Mouse (Mus musculus) cerebellum, adult 2 months (tissue): ENCODE measurements around the gene Gm21905. TPM values are rescaled to one million over a fixed set of nuclear protein-coding genes. Genes with fewer than 3 reads are reported as not detected.

Experiments
- DNase-seq, 2 experiments: peaks; one replicate each; pipeline ENCODE4 v3.0.0; 2021
- H3K27ac ChIP-seq: fragments of 200-500 bp; 2 replicates; pipeline ENCODE4 v1.5.1; 2012; ENCODE audit warnings: low read length, control low read depth, inconsistent platforms; ENCODE audit not compliant: insufficient read depth
- H3K27me3 ChIP-seq: fragments of 200-500 bp; 2 replicates; pipeline ENCODE4 v1.6.1; 2012; ENCODE audit warnings: inconsistent platforms, mild to moderate bottlenecking, low read length, moderate library complexity; ENCODE audit not compliant: control insufficient read depth, insufficient read depth
- H3K4me1 ChIP-seq: fragments of 200-500 bp; 2 replicates; pipeline ENCODE4 v1.6.1; 2011; ENCODE audit warnings: low read length; ENCODE audit not compliant: control insufficient read depth, insufficient read depth
- H3K4me3 ChIP-seq: fragments of 200-500 bp; replicated peaks from 2 replicates; pipeline ENCODE3; 2011; ENCODE audit warnings: mild to moderate bottlenecking, low read depth, low read length, control low read depth; ENCODE audit not compliant: insufficient read depth
- CTCF ChIP-seq: fragments of 200-500 bp; IDR thresholded peaks from 2 replicates; pipeline ENCODE4 v1.5.1; 2011; ENCODE audit warnings: low read depth, mild to moderate bottlenecking, control low read depth, low read length, moderate library complexity, borderline replicate concordance; ENCODE audit not compliant: insufficient read depth
- POLR2A ChIP-seq: fragments of 200-500 bp; IDR thresholded peaks from 2 replicates; pipeline ENCODE4 v1.6.1; 2011; ENCODE audit warnings: low read length, control low read depth, borderline replicate concordance; ENCODE audit not compliant: insufficient read depth
- WGBS: fragments of 180-500 bp; shearing (Covaris S2); methylation state at CpG from one replicate; pipeline ENCODE4 v1.1.7; 2018; 5-methylcytosine and 5-hydroxymethylcytosine counted together
- polyA plus RNA-seq: library from polyadenylated mRNA; depleted of rRNA; stranded (reverse); fragments of >200 nt; gene quantifications from 2 replicates; pipeline ENCODE4 v1.2.3, GENCODE M21; 2012

Gm21905 gene
- polyA plus RNA-seq, 1 experiment = not detected

DNA sequence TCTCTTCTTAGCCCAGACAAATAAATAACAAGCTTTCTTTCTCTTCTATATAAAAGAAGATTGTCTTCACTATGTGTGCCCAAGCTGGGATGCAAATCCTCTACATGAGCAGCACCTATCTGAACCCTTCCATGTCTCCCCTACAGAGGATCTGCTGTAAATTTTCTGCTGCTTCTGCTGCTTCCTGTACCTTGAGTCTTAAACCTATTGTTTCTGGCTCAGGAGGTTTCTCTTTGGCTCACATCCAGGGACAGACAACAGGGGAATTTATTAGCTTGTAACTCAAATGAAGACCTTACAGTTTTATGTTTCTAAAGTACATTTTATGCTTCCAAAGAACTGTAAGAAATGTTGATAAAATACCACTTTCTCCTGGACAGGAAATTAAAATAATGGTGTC is 785 bp upstream of the Gm21905 start:
- no peak for DNase-seq
- TF ChIP-seq CTCF (no peak), POLR2A (no peak)
- no peaks in the 10 kb centered on the region for H3K27me3 ChIP-seq
- no peaks in the 10 kb centered on the region for H3K4me1 ChIP-seq
- no peak overlapping the region for H3K4me3 ChIP-seq
- no peak overlapping the region for H3K27ac ChIP-seq

DNA sequence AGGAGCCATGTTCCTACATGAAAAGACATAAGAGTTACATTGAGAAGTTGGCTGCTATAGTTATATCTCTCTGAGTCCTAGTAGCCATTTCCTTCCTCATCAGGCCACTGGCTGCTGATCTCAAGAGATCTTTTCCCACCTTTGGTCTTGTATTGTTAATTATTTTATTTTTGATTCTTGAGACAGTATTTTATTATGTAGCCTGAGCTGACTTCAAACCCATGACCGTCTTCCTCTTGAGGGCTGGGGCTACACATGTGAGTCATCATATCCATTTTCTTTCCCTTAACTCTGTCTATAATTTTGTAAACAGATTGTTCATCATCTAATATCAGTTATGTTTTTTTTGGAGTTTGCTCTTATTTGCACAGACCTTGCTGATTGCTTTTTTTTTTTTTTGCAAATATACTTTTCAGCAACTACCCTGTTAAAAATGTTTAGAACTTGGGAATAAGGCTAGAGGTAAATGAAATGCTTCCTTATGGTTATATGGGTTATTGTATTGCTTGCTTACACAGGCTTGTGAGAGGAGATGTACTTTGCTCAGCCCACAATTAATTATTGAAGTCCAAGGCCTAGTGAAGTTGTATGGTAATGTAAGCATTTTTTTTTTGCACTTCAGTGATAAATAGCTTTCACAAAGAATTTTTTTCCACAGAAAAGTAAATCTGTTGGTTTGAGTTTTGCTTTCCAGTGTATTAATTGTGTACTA is 2.0 kb downstream of the Gm21905 start:
- TF ChIP-seq POLR2A (no peak), CTCF (no peak)
- no peak for DNase-seq
- no peaks in the 10 kb centered on the region for H3K4me1 ChIP-seq
- H3K27ac ChIP-seq = no peak overlapping the region
- WGBS = 98% methylated on average over 1 of the region's 1 CpGs
- no peaks in the 10 kb centered on the region for H3K27me3 ChIP-seq
- no peak overlapping the region for H3K4me3 ChIP-seq

DNA sequence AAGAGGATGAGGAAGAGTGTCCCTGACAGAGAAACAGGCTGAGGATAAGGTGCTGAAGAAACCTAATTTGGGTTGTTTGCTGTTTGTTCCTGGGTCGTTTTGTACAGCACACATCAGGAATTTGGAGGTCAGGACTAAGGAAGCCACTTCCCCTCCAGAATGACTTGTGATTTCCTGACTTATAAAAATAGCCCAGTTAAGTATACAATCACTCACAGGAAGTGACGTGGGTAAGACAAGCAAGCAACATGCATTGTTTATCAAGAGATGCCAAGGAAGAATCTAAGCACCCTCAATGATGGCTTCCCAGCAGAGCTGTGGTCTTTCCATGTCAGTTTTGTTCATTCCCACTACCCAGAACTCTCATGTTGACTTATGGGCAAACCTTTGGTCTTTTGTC is 3.0 kb downstream of the Gm21905 start:
- no peak for TF ChIP-seq CTCF
- no peak for TF ChIP-seq POLR2A
- DNase-seq = no peak
- Histone ChIP-seq H3K4me1 (no peaks in the 10 kb centered on the region), H3K4me3 (no peak overlapping the region), H3K27me3 (no peaks in the 10 kb centered on the region), H3K27ac (no peak overlapping the region)
- 75% methylated on average over 2 of the region's 2 CpGs for WGBS

- Histone ChIP-seq H3K4me3 (no peak within 1 kb of the TSS), H3K4me1 (no peaks in the 10 kb centered on the region), H3K27ac (no peak within 1 kb of the TSS), H3K27me3 (no peaks in the 10 kb centered on the region)
- 96% methylated on average over 2 of the region's 2 CpGs for WGBS
- no peak for DNase-seq
- TF ChIP-seq POLR2A (no peak), CTCF (no peak)
These were observed 4.9 kb downstream of the Gm21905 start, which contains the start of gene Gm5108 for GRCm38 (mm10) chr5:67941369-67941768. Gene Gm5108, plus strand, starts transcription at chr5:67941669.

DNA sequence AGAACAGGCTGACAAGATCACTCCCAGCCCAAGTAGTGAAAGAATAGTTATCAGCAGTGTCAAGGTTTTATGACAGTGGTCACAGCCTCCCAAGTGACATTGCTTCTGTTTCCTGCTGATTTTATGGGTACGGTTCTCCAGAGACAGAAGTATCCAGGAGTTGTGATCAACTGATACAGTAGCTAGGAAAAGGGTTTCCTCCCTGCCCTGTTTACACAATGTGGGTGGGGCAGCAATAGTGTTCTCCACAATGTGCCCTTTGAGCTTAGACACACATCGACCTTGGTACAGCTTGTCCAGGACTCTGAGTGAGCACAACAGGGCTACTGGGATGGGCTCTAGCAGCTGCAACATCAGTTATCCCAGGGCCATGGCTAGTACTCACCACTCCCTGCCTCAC is 14.6 kb downstream of the Gm21905 start:
- 83% methylated on average over 2 of the region's 2 CpGs for WGBS
- no peaks in the 10 kb centered on the region for H3K27me3 ChIP-seq
- no peak overlapping the region for H3K4me3 ChIP-seq
- no peak for DNase-seq
- TF ChIP-seq POLR2A (no peak), CTCF (no peak)
- H3K27ac ChIP-seq = no peak overlapping the region
- H3K4me1 ChIP-seq = no peaks in the 10 kb centered on the region

GRCm38 (mm10) chr5:67930584-67930983 is 15.6 kb downstream of the Gm21905 start:
- Histone ChIP-seq H3K27me3 (no peaks in the 10 kb centered on the region), H3K27ac (no peak overlapping the region), H3K4me1 (no peaks in the 10 kb centered on the region), H3K4me3 (no peak overlapping the region)
- no peak for DNase-seq
- no peak for TF ChIP-seq POLR2A
- no peak for TF ChIP-seq CTCF
- 40% methylated on average over 4 of the region's 4 CpGs for WGBS

DNA sequence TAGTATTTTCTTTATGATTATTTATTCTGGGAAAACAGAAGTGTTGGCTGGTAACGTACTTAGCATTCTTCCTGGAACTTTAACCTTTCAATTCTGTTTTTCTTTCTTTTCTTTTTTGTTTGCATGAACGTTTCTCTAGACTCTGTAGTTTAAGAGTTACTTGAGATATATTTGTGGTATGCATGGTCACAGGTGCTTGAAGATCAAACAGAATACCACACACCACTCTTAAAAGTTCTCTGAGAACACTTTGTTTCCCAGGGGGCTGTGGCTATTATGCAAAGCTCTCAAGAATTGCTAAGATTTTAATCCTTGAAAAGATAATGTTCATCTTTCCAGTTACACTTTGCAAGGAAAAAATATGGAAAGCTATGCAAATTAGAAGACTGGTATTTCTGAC is 41.7 kb downstream of the Gm21905 start:
- no peaks in the 10 kb centered on the region for H3K4me1 ChIP-seq
- H3K27me3 ChIP-seq = no peaks in the 10 kb centered on the region
- DNase-seq = no peak
- no peak overlapping the region for H3K27ac ChIP-seq
- TF ChIP-seq POLR2A = no peak
- TF ChIP-seq CTCF = no peak
- WGBS = 70% methylated on average over 2 of the region's 2 CpGs
- no peak overlapping the region for H3K4me3 ChIP-seq

DNA sequence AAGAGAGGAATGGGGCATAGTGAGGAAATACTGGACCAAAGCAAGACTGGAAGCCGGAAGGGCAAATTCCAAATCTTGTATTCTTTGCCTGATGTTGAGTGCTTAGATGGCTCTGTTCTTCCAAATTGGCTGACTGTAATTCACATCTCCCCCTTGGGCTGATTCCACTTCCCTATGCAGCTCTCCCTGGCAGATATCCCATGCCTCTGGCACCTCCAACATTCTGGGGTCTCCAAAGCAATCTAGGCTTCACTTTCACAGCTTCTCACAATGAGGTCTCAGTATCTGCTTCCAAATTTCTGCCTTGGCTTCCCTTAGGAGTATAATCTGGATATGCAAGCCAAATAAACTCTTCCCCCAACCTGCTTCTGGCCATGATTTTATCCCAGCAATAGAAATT is 47.3 kb downstream of the Gm21905 start:
- Histone ChIP-seq H3K27ac (no peak overlapping the region), H3K4me3 (no peak overlapping the region), H3K27me3 (no peaks in the 10 kb centered on the region), H3K4me1 (no peaks in the 10 kb centered on the region)
- whole genome bisulfite sequencing = 95% methylated on average over 1 of the region's 1 CpGs
- no peak for DNase-seq
- TF ChIP-seq CTCF (no peak), POLR2A (no peak)
